Mouse (Mus musculus): ENCODE data around the gene Lrrc61.

DNA sequence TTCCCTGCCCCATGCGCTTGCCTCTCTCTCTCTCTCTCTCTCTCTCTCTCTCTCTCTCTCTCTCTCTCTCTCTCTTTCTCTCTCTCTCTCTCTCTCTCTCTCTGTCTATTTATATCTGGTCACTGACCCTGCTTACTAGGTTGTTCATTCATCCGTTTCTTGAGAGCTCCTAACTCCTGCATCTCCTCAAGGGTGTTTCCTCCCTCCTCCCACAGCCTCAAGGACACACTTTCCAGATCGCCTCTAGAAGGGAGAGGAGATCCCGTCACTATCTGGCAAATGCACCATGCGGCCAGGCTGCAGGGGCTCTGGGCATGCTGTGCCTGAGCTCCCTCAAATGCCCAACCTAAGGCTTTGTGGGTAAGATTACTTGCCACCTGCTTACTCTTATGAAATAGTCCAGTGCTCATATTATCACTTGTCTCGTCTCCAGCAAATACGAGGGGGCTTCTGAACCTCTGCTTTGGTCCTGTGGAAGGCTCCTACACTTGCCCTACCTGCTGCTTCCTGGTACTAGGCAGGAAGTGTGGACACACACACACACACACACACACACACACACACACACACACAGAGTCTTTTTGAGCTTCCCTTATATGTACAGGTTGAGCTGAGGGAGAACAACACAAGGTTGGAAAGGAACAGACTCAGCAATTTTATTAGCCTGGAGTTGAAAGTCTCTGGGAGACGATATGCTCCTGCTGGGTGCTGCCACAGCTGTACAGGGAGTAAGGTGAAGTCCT is 14.6 kb downstream of the Lrrc61 start:
- no peak for TF ChIP-seq GATA1 (IDR thresholded peaks at IDR 0.05; ENCODE audit: low read length)
- no peak for TF ChIP-seq TAL1 (IDR thresholded peaks at IDR 0.05; ENCODE audit: low read length)
